Mouse (Mus musculus) spleen, postnatal 4 days (tissue): ENCODE results near the gene Itga10.
A peak's percentile ranks its signal among the peaks of the same experiment; 100 is the strongest.
"Not testable (repeated sequence)": the region's sequence is repeated elsewhere in the genome, so short reads cannot be mapped to it uniquely, and the experiment has no call there.

Experiments
- DNase-seq, 2 experiments: peaks; one replicate each; pipeline ENCODE4 v3.0.0; 2022; ENCODE audit warnings: low spot score in 2 of 2

Itga10 gene

GRCm38 (mm10) chr3:96680269-96680956 lies 35.0 kb downstream of the Itga10 start:
- DNase-seq: no peak

GRCm38 (mm10) chr3:96683496-96683895 lies 38.1 kb downstream of the Itga10 start:
- DNase-seq: no peak

GRCm38 (mm10) chr3:96684151-96684821 lies 38.9 kb downstream of the Itga10 start:
- DNase-seq: no peak

GRCm38 (mm10) chr3:96684822-96685156 lies 39.4 kb downstream of the Itga10 start:
- no peak for DNase-seq

- DNase-seq: not testable (repeated sequence)
Measured at GRCm38 (mm10) chr3:96686057-96686456, 40.7 kb downstream of the Itga10 start.

GRCm38 (mm10) chr3:96688854-96689253 lies 43.5 kb downstream of the Itga10 start:
- DNase-seq: no peak

GRCm38 (mm10) chr3:96690298-96690697 lies 44.9 kb downstream of the Itga10 start:
- DNase-seq: no peak

- no peak for DNase-seq
Measured at GRCm38 (mm10) chr3:96692506-96692905, 47.1 kb downstream of the Itga10 start.

GRCm38 (mm10) chr3:96693579-96693978 lies 48.2 kb downstream of the Itga10 start:
- no peak for DNase-seq

GRCm38 (mm10) chr3:96696198-96696765 lies 50.9 kb downstream of the Itga10 start, which contains the start of gene Pias3:
TSS of gene Pias3 (plus strand) at chr3:96696384.
- DNase-seq: peak; percentile 70 to 83

GRCm38 (mm10) chr3:96696766-96697732 lies 51.7 kb downstream of the Itga10 start:
- DNase-seq: peak; percentile 86 to 93

GRCm38 (mm10) chr3:96698993-96699690 lies 53.8 kb downstream of the Itga10 start:
- no peak for DNase-seq

- DNase-seq: no peak
Measured at GRCm38 (mm10) chr3:96700376-96700775, 55.0 kb downstream of the Itga10 start.

- DNase-seq: no peak
Measured at GRCm38 (mm10) chr3:96701003-96701402, 55.6 kb downstream of the Itga10 start.

GRCm38 (mm10) chr3:96704778-96705177 lies 59.4 kb downstream of the Itga10 start:
- peak in 1 of 2 experiments; percentile 80 for DNase-seq

- DNase-seq: no peak
Measured at GRCm38 (mm10) chr3:96706217-96706616, 60.8 kb downstream of the Itga10 start.

- no peak for DNase-seq
Measured at GRCm38 (mm10) chr3:96706984-96707383, 61.6 kb downstream of the Itga10 start.

GRCm38 (mm10) chr3:96707903-96708683 lies 62.7 kb downstream of the Itga10 start, which contains the start of gene Nudt17:
TSS of gene Nudt17 (minus strand) at chr3:96708562.
- peak; percentile 76 to 93 for DNase-seq

- no peak for DNase-seq
Measured at GRCm38 (mm10) chr3:96708684-96709064, 63.3 kb downstream of the Itga10 start.
